Mouse (Mus musculus): ENCODE data around the gene Bet1l. TPM values are rescaled to one million over a fixed set of nuclear protein-coding genes. Genes with fewer than 3 reads are reported as not detected.

Bet1l gene
- polyA plus RNA-seq, 1 experiment from 2014 or later = 27.9 TPM

DNA sequence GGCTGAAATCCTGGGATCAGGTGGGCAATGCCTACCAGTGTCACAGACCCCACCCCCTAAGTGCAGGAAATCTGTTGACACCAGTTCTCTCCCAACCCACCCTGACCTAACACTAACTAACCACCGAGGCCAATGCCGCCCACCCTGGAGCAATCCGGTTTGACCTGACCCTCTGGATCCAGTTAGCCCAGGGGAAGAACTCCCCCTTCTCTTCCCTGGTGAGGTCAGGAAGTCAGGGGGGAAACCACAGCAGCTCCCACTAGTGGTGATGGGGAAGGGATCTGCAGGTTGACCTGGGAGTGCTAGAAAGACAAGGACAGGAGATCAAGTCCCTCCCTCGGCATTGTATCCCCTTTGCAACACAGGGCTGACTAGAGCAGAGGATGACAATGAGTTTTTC is 11.7 kb downstream of the Bet1l start:
- DNase-seq (ENCODE audit: low spot score) (no peak), ATAC-seq (ENCODE audit: insufficient number of reproducible peaks, low FRiP score, low TSS enrichment, low read depth) (0 out of 2 replicates have a peak, but pooled peaks have one; percentile 4)
- no peaks in the 10 kb centered on the region for H3K36me3 ChIP-seq (ENCODE audit: control insufficient read depth, insufficient read depth, low read length)
- H3K27ac ChIP-seq (replicated peaks; ENCODE audit: low read depth, low read length) = no peak overlapping the region
- peaks cover 1% of the 10 kb centered on the region; the same call in 1 of the 2 replicates for H3K27me3 ChIP-seq (ENCODE audit: control insufficient read depth, insufficient read depth, low read length)
- H3K9me3 ChIP-seq (ENCODE audit: control insufficient read depth, low read length) = no peaks in the 10 kb centered on the region
- no peak overlapping the region for H3K4me2 ChIP-seq (ENCODE audit: low read depth, severe bottlenecking)
- WGBS = 55% methylated on average over 4 of the region's 4 CpGs
- H3K9ac ChIP-seq (ENCODE audit: low read length) = no peak overlapping the region
- H3K4me1 ChIP-seq (ENCODE audit: control insufficient read depth, insufficient read depth, low read length) = no peaks in the 10 kb centered on the region
- no peak overlapping the region for H3K4me3 ChIP-seq (ENCODE audit: low read depth, low read length)

DNA sequence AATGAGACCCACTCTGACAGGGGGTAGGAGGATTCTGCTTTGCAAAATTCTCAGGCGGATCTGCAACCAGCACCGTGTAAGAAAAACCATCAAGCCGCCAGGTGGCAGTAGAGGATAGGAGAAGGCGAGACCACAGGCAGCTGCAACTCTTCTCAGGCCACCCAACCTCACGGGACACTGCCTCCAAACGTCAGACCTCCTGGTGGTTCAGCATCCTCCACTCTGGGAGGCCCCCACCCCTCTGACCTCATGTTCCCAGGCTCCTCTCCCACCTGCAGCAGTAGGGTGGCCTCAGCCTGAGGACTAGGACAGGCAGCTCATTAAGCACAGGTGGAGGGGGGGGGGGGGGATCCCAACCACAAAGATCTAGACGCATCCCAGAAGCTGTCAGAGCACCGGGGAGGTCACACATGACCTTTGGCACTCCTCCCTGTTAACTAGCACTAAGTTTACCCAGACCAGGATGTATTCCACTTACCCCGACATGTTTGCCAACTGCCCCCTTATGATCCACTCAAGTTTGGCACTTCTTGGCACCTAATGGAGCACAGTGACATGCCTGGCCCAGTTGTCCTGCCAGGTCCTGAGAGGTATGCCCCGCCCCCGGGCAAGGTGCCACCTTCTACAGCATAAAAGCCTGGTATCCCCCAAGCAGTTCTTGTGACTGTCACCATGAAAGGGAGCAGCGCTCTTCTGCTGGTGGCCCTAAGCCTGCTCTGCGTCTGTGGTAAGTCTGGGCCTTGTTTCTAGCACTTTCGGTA is 12.3 kb downstream of the Bet1l start, which contains the start of gene Scgb1c1:
TSS of gene Scgb1c1 (plus strand) at position 643 of the 761 bp plus-strand sequence.
- 31% methylated on average over 14 of the region's 14 CpGs for WGBS
- peak; percentile 73 for ATAC-seq (ENCODE audit: insufficient number of reproducible peaks, low FRiP score, low TSS enrichment, low read depth)
- no peaks in the 10 kb centered on the region for H3K9me3 ChIP-seq (ENCODE audit: control insufficient read depth, low read length)

DNA sequence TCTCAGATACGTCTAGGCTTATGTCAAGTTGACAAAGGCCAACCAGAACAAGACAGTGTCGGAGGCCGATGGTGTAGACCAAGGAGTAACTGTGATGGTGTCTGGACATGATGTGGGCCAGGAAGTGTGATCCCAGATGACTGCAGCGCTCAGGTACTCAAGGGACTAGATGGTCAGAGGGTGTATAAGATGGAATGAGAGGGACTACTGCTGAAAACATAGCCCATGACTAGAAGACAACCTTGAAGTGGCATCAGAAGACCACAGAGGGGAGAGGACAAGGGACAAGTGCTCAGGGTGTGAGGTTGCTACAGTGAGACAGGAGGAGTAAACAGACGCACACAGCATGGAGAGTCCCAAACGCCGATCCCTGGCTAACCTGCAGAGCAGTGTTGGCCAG is 13.6 kb downstream of the Bet1l start:
- Histone ChIP-seq H3K36me3 (ENCODE audit: control insufficient read depth, insufficient read depth, low read length) (no peaks in the 10 kb centered on the region), H3K4me2 (ENCODE audit: low read depth, severe bottlenecking) (no peak overlapping the region), H3K4me1 (ENCODE audit: control insufficient read depth, insufficient read depth, low read length) (no peaks in the 10 kb centered on the region), H3K9ac (ENCODE audit: low read length) (no peak overlapping the region), H3K4me3 (ENCODE audit: low read depth, low read length) (no peak overlapping the region), H3K27me3 (ENCODE audit: control insufficient read depth, insufficient read depth, low read length) (peaks cover 5% of the 10 kb centered on the region; the same call in 1 of the 2 replicates), H3K27ac (replicated peaks; ENCODE audit: low read depth, low read length) (no peak overlapping the region), H3K9me3 (ENCODE audit: control insufficient read depth, low read length) (no peaks in the 10 kb centered on the region)
- ATAC-seq (ENCODE audit: insufficient number of reproducible peaks, low FRiP score, low TSS enrichment, low read depth) (no peak), DNase-seq (ENCODE audit: low spot score) (no peak)
- WGBS = 77% methylated on average over 7 of the region's 7 CpGs

More for the DNA sequence above, 12.3 kb downstream of the Bet1l start, which contains the start of gene Scgb1c1:
- Histone ChIP-seq H3K27ac (replicated peaks; ENCODE audit: low read depth, low read length) (no peak within 1 kb of the TSS), H3K9ac (ENCODE audit: low read length) (no peak within 1 kb of the TSS), H3K4me1 (ENCODE audit: control insufficient read depth, insufficient read depth, low read length) (no peaks in the 10 kb centered on the region), H3K4me3 (ENCODE audit: low read depth, low read length) (no peak within 1 kb of the TSS), H3K27me3 (ENCODE audit: control insufficient read depth, insufficient read depth, low read length) (peaks cover 5% of the 10 kb centered on the region; the same call in 1 of the 2 replicates), H3K4me2 (ENCODE audit: low read depth, severe bottlenecking) (no peak within 1 kb of the TSS), H3K36me3 (ENCODE audit: control insufficient read depth, insufficient read depth, low read length) (no peaks in the 10 kb centered on the region)
- peak; percentile 95 for DNase-seq (ENCODE audit: low spot score)

DNA sequence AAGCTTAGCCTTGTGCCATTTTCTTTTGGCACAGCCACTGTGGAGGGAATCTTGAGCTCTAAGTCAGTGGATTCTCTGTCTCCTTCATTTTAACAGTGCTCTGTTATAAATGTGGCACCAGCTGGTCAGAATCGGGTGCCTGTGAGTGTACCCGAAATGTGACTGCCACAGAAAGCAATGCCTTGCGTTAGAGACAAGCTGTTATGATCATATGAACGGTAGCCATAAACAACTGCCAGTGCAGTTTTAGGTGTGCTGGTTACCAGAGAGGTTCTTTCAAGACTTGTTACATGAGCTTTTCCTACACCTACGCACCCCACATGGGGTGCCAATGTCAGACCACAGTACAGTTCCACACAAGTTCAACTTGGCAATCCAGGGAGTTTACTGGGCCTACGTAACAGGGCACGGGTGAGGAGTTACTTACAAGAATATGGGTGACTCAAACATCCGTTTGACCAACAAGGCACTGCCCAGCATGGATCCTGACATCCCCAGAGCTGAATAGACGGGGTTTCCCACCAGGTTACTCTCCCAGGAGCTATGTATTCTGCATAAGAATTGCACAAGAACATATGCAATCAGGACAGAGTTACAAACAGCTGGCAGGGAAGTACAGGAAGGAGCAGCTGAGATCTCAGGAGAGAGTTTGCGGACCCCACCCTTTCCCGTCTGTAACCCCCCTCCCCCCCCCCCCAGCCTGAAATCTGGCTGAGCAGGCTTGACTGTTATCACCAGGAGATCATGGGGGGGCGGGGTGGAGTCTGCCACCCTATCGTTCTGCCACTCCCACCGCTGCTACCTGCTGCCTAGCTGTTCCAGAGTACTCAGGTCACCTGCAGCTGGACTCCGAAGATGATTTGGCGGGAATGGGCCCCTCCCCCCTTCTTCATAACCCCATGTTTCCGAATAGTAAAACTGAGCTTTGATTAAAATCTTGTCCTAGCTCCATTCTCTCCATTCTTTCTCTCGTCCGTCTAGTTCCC is 16.3 kb downstream of the Bet1l start:
- no peak overlapping the region for H3K9ac ChIP-seq (ENCODE audit: low read length)
- no peaks in the 10 kb centered on the region for H3K36me3 ChIP-seq (ENCODE audit: control insufficient read depth, insufficient read depth, low read length)
- DNase-seq (ENCODE audit: low spot score) (no peak), ATAC-seq (ENCODE audit: insufficient number of reproducible peaks, low FRiP score, low TSS enrichment, low read depth) (no peak)
- no peak overlapping the region for H3K27ac ChIP-seq (replicated peaks; ENCODE audit: low read depth, low read length)
- H3K4me2 ChIP-seq (ENCODE audit: low read depth, severe bottlenecking) = no peak overlapping the region
- no peak overlapping the region for H3K4me3 ChIP-seq (ENCODE audit: low read depth, low read length)
- 38% methylated on average over 18 of the region's 19 CpGs for WGBS
- H3K4me1 ChIP-seq (ENCODE audit: control insufficient read depth, insufficient read depth, low read length) = no peaks in the 10 kb centered on the region
- H3K27me3 ChIP-seq (ENCODE audit: control insufficient read depth, insufficient read depth, low read length) = peaks cover 5% of the 10 kb centered on the region; the same call in 1 of the 2 replicates
- no peaks in the 10 kb centered on the region for H3K9me3 ChIP-seq (ENCODE audit: control insufficient read depth, low read length)

DNA sequence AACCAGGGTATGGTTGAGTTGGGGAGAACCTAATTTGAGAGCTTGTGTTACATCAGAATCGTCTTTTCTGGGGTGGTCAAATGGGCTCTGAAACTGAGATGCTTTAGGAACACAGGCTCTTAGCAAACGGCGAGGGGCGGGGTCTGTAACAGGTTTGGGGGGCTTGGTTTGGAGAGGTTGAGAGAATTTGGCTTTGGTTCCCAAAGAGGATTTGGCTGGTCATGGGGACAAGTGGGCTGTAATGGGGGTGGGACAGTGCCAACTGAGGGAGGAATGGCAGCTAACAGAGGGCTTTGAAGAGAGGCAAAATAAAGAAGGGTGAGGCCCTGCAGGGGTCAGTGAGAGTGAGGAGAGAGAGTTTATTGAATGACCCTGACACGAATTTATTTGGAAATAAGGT is 17.8 kb downstream of the Bet1l start:
- 52% methylated on average over 5 of the region's 5 CpGs for WGBS
- Histone ChIP-seq H3K27ac (replicated peaks; ENCODE audit: low read depth, low read length) (no peak overlapping the region), H3K4me2 (ENCODE audit: low read depth, severe bottlenecking) (no peak overlapping the region), H3K27me3 (ENCODE audit: control insufficient read depth, insufficient read depth, low read length) (peaks cover 5% of the 10 kb centered on the region; the same call in 1 of the 2 replicates), H3K4me3 (ENCODE audit: low read depth, low read length) (no peak overlapping the region), H3K4me1 (ENCODE audit: control insufficient read depth, insufficient read depth, low read length) (no peaks in the 10 kb centered on the region), H3K36me3 (ENCODE audit: control insufficient read depth, insufficient read depth, low read length) (no peaks in the 10 kb centered on the region), H3K9ac (ENCODE audit: low read length) (no peak overlapping the region), H3K9me3 (ENCODE audit: control insufficient read depth, low read length) (no peaks in the 10 kb centered on the region)
- no peak for DNase-seq (ENCODE audit: low spot score)
- ATAC-seq (ENCODE audit: insufficient number of reproducible peaks, low FRiP score, low TSS enrichment, low read depth) = no peak

DNA sequence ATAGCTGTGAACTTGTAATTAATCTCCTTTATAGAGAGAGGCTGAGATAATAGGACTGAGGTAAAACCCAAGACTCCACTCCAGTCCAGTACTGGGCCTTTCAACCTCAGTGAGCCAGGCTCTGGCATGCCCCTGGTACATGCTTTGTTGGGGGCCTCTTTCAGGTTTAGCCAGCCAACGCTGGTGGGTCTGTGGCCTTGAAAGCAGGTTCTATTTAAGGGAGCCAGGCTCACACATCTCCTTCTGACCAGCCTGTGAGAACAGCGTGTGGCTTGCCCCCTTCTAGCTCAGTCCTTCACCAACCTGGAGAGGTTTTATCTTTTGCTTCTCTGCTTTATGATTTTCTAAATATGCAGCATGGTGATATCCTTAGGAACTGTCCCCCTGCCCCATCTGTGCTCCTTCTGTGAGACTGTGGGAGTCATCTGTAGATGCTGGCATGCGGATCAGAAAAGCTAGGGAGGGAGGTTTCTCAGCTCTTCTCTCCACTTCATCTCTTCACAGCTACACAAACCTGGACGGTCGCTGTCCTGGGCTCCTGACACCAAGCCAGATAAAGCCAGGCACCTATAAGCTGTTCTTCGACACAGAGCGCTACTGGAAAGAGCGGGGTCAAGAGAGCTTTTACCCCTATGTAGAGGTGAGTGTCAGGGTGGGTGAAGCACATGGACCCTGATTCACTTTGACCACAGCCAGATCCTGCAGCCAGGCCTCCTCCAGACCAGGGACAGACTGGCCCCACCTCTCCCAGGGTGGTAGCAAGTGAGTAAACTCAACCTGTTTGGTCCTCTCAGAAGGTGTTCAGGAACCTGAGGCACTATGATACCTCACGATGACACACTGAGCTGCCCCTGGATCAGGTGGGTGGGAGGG is 20.9 kb downstream of the Bet1l start:
- Histone ChIP-seq H3K9me3 (ENCODE audit: control insufficient read depth, low read length) (no peaks in the 10 kb centered on the region), H3K4me1 (ENCODE audit: control insufficient read depth, insufficient read depth, low read length) (no peaks in the 10 kb centered on the region), H3K4me2 (ENCODE audit: low read depth, severe bottlenecking) (no peak overlapping the region), H3K27me3 (ENCODE audit: control insufficient read depth, insufficient read depth, low read length) (peaks cover 5% of the 10 kb centered on the region; the same call in 1 of the 2 replicates), H3K27ac (replicated peaks; ENCODE audit: low read depth, low read length) (no peak overlapping the region), H3K9ac (ENCODE audit: low read length) (no peak overlapping the region), H3K4me3 (ENCODE audit: low read depth, low read length) (no peak overlapping the region), H3K36me3 (ENCODE audit: control insufficient read depth, insufficient read depth, low read length) (no peaks in the 10 kb centered on the region)
- WGBS = 87% methylated on average over 9 of the region's 9 CpGs
- DNase-seq (ENCODE audit: low spot score) (no peak), ATAC-seq (ENCODE audit: insufficient number of reproducible peaks, low FRiP score, low TSS enrichment, low read depth) (no peak; the same call in 1 of the 2 replicates)

DNA sequence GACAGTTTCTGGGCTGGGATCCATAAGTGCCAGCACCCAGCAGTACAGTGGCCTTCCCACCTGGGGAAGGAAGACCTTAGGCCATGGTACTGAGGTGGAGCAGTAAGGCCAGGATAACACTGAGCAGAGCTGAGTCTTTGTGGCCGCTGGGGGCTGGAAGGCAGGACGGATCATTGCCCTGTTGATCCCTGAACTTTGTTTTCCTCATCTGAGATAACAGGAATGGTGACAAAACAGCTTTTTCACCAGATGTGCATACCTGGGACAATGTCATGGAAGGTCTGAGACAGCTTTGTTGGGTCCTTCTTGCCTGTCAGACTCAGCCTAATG is 21.7 kb downstream of the Bet1l start:
- no peaks in the 10 kb centered on the region for H3K4me1 ChIP-seq (ENCODE audit: control insufficient read depth, insufficient read depth, low read length)
- ATAC-seq (ENCODE audit: insufficient number of reproducible peaks, low FRiP score, low TSS enrichment, low read depth) (no peak), DNase-seq (ENCODE audit: low spot score) (no peak)
- no peak overlapping the region; the same call in 1 of the 2 replicates for H3K4me2 ChIP-seq (ENCODE audit: low read depth, severe bottlenecking)
- H3K9ac ChIP-seq (ENCODE audit: low read length) = no peak overlapping the region
- H3K9me3 ChIP-seq (ENCODE audit: control insufficient read depth, low read length) = no peaks in the 10 kb centered on the region
- H3K27ac ChIP-seq (replicated peaks; ENCODE audit: low read depth, low read length) = no peak overlapping the region
- H3K4me3 ChIP-seq (ENCODE audit: low read depth, low read length) = no peak overlapping the region
- peaks cover 4% of the 10 kb centered on the region; the same call in 1 of the 2 replicates for H3K27me3 ChIP-seq (ENCODE audit: control insufficient read depth, insufficient read depth, low read length)
- 83% methylated on average over 2 of the region's 2 CpGs for WGBS
- no peaks in the 10 kb centered on the region for H3K36me3 ChIP-seq (ENCODE audit: control insufficient read depth, insufficient read depth, low read length)

Measured in limb, embryonic 11.5 days (tissue).